Mouse (Mus musculus) layer of hippocampus, adult 18-20 months (tissue): ENCODE results near the gene Olfr282. TPM values are rescaled to one million over a fixed set of nuclear protein-coding genes. Genes with fewer than 3 reads are reported as not detected.
A peak's percentile ranks its signal among the peaks of the same experiment; 100 is the strongest.

ENCODE experiments used
- DNase-seq, 2 experiments: peaks; one replicate each; pipeline ENCODE4 v3.0.0; 2022; ENCODE audit warnings: low spot score in 2 of 2
- total RNA-seq, 2 experiments: library from RNA; stranded (reverse); gene quantifications; 2 replicates each; pipeline ENCODE4 v1.2.3; 2021

Olfr282 gene
- total RNA-seq, 2 experiments from 2014 or later = not detected

DNA sequence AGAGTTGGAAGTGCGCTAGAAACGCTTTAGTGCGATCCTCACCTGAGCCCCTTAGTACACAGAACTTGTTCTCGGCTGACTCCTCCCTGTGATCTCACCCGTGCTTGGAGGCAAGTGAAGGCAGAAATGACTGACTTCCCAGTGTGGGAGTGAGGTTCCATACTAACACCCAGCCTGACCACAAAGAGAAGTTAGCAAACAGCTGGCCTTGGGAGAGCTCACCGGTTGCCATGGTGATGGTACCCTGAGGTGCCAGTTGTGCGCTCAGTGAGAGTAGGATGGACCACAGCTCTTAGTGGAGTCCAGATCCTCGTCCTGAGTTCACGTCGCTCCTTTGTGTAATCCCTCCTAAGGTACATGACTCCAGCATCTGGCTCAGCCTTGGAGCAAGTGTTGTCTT is 43.9 kb downstream of the Olfr282 start:
- DNase-seq = no peak

DNA sequence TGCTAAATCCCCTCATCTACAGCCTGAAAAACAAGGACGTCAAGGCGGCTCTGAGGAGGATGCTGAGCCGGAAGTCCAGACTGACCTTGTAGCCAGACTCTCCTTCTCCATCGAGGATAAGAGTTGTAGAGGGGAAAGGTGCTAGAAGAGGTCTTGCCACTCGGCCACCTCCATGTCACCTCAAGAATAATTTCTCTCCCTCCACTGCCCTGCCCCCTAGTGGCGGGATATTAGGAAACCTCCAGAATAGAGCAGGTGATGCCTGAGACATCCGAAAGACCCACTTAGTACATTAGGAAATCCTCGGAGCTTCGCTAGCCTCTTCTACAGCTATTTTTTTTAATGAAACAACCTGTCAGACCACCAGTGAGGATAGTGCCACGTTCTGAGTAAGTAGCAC is 44.4 kb downstream of the Olfr282 start:
- peak in 1 of 2 experiments; percentile 15 for DNase-seq

DNA sequence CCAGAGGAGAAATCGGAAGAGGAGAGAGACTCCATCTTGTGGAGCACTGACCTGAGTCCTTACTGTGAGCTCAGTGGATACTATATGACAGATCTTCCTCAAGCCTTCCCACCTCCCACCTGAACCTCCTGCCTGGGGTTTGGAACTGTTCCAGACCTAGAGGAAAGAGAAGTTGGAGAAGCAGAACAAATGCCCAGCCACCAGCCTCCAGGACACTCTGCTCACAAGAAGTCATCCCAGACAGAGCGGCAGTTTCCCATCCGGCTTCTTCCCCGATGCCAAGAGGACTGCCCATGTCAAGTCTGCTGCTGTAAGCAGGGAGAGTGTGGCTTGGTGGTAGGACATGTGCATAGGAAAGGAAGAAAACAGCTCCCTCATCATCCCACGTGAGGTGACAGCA is 45.3 kb downstream of the Olfr282 start:
- DNase-seq = no peak

DNA sequence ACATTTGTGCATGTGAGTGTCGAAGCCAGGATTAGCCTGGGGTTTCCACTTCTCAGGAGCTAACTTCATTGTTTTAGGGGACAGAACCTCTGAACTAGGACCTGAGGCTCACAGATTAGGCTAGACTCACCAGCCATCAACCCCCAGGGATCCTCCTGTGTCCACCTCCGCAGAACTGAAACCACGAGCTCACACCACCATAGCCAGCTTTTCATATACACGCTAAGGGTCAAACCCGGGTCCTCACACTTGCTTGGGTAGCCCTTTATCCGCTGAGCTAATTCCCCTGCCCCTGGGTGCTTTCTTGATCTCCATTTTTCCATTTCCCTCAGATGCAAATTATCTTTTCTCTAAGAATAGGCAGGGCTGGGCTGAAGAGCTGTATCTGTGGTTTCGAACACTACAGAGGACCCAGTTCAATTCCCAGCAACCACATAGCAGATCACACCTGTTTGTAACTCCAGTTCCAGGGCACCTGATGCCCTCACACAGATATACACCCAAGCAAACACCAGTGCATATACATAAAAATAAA is 48.6 kb downstream of the Olfr282 start:
- no peak for DNase-seq

DNA sequence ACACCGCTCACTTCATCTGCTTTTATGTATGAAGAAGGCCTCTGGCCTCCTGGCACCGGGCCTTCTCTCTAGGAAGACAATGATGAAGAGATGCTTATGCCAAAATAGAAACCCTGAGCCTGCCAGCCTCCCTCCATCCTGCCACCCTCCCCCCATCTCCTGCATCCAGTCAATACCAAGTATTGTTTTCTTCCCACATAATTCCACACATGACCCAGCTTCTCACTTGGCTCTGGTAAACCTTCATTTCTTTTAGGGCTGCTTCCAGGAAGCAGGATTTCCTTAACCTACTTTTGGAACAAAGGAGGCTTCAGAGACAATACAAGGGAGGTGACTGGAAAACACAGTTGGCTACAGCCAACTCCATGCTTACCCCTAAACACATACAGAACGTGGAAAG is 51.7 kb downstream of the Olfr282 start, which contains the start of gene Lalba:
Gene Lalba, minus strand, starts transcription at position 21 of the 400 bp plus-strand sequence.
- DNase-seq = no peak

DNA sequence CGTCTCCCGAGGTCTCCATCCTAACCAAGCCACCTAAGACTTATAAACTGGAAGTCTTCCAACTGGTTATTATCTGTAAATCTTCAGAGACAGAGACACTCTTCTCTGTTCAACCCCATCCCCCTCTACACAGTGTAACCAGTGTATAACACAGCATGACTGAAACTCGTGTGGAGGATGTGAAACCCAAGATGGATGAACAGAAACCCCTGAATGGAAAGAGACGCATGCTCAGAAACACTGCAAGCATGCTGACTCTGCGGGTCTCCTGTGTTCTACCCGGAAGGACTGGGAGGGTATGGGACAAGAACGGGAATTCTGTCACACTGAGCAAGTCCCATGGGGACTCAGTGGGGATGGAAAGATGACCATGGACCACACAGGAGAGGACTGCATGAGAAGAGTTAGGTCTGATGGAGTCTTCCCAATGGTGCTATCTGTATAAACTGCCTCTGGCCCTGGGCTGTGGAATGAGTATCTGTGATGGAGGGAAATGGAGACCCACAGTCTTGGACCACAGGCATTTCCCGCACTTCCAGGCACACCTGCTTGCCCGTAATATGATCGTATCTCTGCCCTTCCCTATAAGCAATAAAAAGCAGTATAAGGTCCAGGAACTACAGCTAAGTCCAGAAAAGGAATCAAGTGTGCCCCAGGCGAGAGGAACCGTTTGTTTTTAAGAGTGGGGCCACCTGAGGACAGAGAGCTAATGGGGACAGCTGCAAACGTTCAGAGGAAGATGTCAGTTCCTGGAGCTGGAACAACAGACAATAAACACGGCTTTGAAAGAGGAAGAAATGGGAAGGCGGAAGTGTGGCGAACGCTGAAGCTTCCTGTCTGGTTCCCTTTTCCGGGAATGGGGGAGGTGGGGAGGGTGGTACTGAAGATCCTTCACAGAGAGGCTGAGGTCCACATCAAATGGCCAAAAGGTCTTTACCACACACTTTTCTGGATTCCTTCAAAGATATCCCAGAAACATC is 53.2 kb downstream of the Olfr282 start:
- DNase-seq = no peak

DNA sequence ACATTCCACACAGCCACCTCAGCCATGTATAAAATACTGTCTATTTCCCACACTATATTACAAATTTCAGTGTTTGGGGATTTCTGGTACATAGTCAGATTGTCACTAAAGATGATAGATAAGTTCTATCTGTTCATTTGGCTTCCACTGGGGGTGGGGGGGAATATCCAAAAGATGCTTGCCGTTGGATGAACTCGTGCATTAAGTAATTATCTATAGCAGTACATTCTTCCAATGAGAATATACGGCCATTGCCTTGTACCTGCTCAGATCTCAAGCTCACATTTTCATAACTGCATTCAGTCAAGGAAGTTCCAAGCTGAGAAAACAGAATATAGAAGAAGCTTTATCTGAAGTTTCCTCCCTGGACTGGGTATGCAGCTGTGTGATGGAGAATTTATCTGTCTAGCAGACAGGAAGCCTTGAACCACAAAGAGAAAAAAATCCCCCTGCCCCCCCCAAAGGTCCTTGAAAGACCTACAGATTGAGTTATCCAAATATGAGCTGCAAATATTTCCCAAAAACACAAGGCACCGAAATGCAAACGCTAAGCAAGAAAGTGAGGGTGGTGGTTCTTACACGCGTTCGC is 55.5 kb downstream of the Olfr282 start:
- no peak for DNase-seq

Other genes starting within 250 kb of the Olfr282 start
- gene Olfr288, start 235.7 kb upstream of the Olfr282 start, total RNA-seq = under 1 TPM in 1 of 2 experiments, not detected in 1; 0.68 TPM
- gene Gm44579, start 210.2 kb upstream of the Olfr282 start, total RNA-seq = under 1 TPM in 1 of 2 experiments, not detected in 1; 0.25 TPM
- gene Olfr287, start 210.2 kb upstream of the Olfr282 start, total RNA-seq = 1 to 10 TPM; 4.4 to 5.1 TPM
- not detected for gene Olfr286, start 196.8 kb upstream of the Olfr282 start, total RNA-seq
- not detected for gene H1fnt, start 173.9 kb upstream of the Olfr282 start, total RNA-seq
- gene Zfp641, start 135.1 kb upstream of the Olfr282 start, total RNA-seq = 1 to 10 TPM; 6.3 to 6.5 TPM
- not detected for gene Olfr285, start 113.9 kb upstream of the Olfr282 start, total RNA-seq
- not detected for gene Olfr284, start 90.2 kb upstream of the Olfr282 start, total RNA-seq
- gene Olfr283, start 50.3 kb upstream of the Olfr282 start, total RNA-seq = not detected
- not detected for gene Olfr281, start 21.4 kb downstream of the Olfr282 start, total RNA-seq
- gene OR5BS1P, start 38.7 kb downstream of the Olfr282 start, total RNA-seq = not detected
- not detected for gene Lalba, start 51.5 kb downstream of the Olfr282 start, total RNA-seq
- not detected for gene Olfr279, start 61.2 kb downstream of the Olfr282 start, total RNA-seq
- 10 to 100 TPM; 54.3 to 56.3 TPM for gene Kansl2, start 103.0 kb downstream of the Olfr282 start, total RNA-seq
- gene Ccnt1, start 139.7 kb downstream of the Olfr282 start, total RNA-seq = 10 to 100 TPM; 39.6 to 43.9 TPM
- not detected for gene 4930415O20Rik, start 139.8 kb downstream of the Olfr282 start, total RNA-seq
- 10 to 100 TPM; 46.5 to 48.2 TPM for gene Adcy6, start 178.9 kb downstream of the Olfr282 start, total RNA-seq
- 100 to 1,000 TPM; 217 to 222 TPM for gene Cacnb3, start 199.6 kb downstream of the Olfr282 start, total RNA-seq
- 100 to 1,000 TPM in 1 of 2 experiments, 10 to 100 TPM in 1; 89.8 to 108 TPM for gene Ddx23, start 231.7 kb downstream of the Olfr282 start, total RNA-seq
- gene Rnd1, start 246.2 kb downstream of the Olfr282 start, total RNA-seq = 1 to 10 TPM; 6.3 to 8.0 TPM